Mouse (Mus musculus) right cerebral cortex, postnatal 36 days (tissue): Measurements from ENCODE around the gene Abcc1.

Source experiments
- DNase-seq, 2 experiments: peaks; one replicate each; pipeline ENCODE4 v3.0.0; 2022; ENCODE audit warnings: low spot score in 2 of 2, mixed read lengths in 1 of 2

Gene Abcc1

GRCm38 (mm10) chr16:14361362-14362098, at the start of gene Abcc1:
Gene Abcc1 (plus strand): TSS chr16:14361558.
- DNase-seq, result peak; percentile 74 to 78

- DNase-seq, result no peak
Observed at GRCm38 (mm10) chr16:14312914-14313313, 48.4 kb upstream of the Abcc1 start.

GRCm38 (mm10) chr16:14316884-14317876, 44.2 kb upstream of the Abcc1 start, which contains the start of gene Fopnl:
Gene Fopnl (minus strand): TSS chr16:14317405.
- peak; percentile 97 to 98 for DNase-seq

- no peak for DNase-seq
Observed at GRCm38 (mm10) chr16:14319681-14320080, 41.7 kb upstream of the Abcc1 start.

GRCm38 (mm10) chr16:14320494-14320893, 40.9 kb upstream of the Abcc1 start:
- DNase-seq, result peak in 1 of 2 experiments; percentile 21

- DNase-seq, result no peak
Observed at GRCm38 (mm10) chr16:14328156-14328555, 33.2 kb upstream of the Abcc1 start.

- DNase-seq, result no peak
Observed at GRCm38 (mm10) chr16:14344967-14345366, 16.4 kb upstream of the Abcc1 start.

GRCm38 (mm10) chr16:14351571-14351970, 9.8 kb upstream of the Abcc1 start:
- DNase-seq, result no peak

GRCm38 (mm10) chr16:14352234-14352633, 9.1 kb upstream of the Abcc1 start:
- no peak for DNase-seq

GRCm38 (mm10) chr16:14352663-14353062, 8.7 kb upstream of the Abcc1 start:
- DNase-seq, result no peak

- no peak for DNase-seq
Observed at GRCm38 (mm10) chr16:14357859-14358258, 3.5 kb upstream of the Abcc1 start.

GRCm38 (mm10) chr16:14358531-14358930, 2.8 kb upstream of the Abcc1 start:
- no peak for DNase-seq

GRCm38 (mm10) chr16:14360931-14361330, 427 bp upstream of the Abcc1 start:
- DNase-seq, result peak in 1 of 2 experiments; percentile 21

GRCm38 (mm10) chr16:14362099-14362820, 902 bp downstream of the Abcc1 start:
- DNase-seq, result no peak

- no peak for DNase-seq
Observed at GRCm38 (mm10) chr16:14363496-14363895, 2.1 kb downstream of the Abcc1 start.

GRCm38 (mm10) chr16:14364066-14364465, 2.7 kb downstream of the Abcc1 start:
- no peak for DNase-seq

- no peak for DNase-seq
Observed at GRCm38 (mm10) chr16:14365457-14365856, 4.1 kb downstream of the Abcc1 start.

GRCm38 (mm10) chr16:14366017-14366416, 4.7 kb downstream of the Abcc1 start:
- no peak for DNase-seq

- peak; percentile 26 to 69 for DNase-seq
Observed at GRCm38 (mm10) chr16:14371367-14371766, 10.0 kb downstream of the Abcc1 start.

- no peak for DNase-seq
Observed at GRCm38 (mm10) chr16:14372382-14372781, 11.0 kb downstream of the Abcc1 start.

GRCm38 (mm10) chr16:14372817-14373301, 11.5 kb downstream of the Abcc1 start:
- no peak for DNase-seq

- no peak for DNase-seq
Observed at GRCm38 (mm10) chr16:14375942-14376341, 14.6 kb downstream of the Abcc1 start.
